ENCODE assay signal across 25 mouse cellular contexts in genomic region chr1:8097046-8097445, GRCm38 (mm10).
DNase-seq lines count a peak whose midpoint lies in the region; ATAC-seq and TF ChIP-seq lines count a peak whose summit lies in the region.
"Had no signal": no experiment of that assay in that cellular context is flagged by ENCODE, and none has a peak within 500 bp of the region (broad histone marks: within the 10 kb centered on the region; RNA-seq: fewer than 3 reads in every experiment).

No protein-coding gene starts in this region.

- intact Hi-C loops in left cerebral cortex, postnatal 36 days (cut with DNase I), result no loop called here

- TF ChIP-seq EP300 in ES-Bruce4 (IDR thresholded peaks at IDR 0.05; ENCODE audit: insufficient read depth, low read depth, low read length), result peak; percentile 74; the same call in 1 of the 2 replicates

- no peaks in the 10 kb centered on the region for H3K4me1 ChIP-seq in ES-Bruce4 (ENCODE audit: control insufficient read depth, insufficient read depth, low read length)
- H3K4me1 ChIP-seq in forebrain, embryonic 10.5 days, result no peaks in the 10 kb centered on the region
- no peaks in the 10 kb centered on the region for H3K4me1 ChIP-seq in kidney, embryonic 15.5 days
- H3K4me1 ChIP-seq: embryonic facial prominence, embryonic 13.5 days; embryonic facial prominence, embryonic 15.5 days; forebrain, embryonic 13.5 days; forebrain, embryonic 15.5 days had no signal

- no peak for TF ChIP-seq POLR2A in ES-Bruce4 (IDR thresholded peaks at IDR 0.05; ENCODE audit: insufficient read depth, low read length)

- no peak for TF ChIP-seq CTCF in ES-Bruce4 (IDR thresholded peaks at IDR 0.05; ENCODE audit: low read depth, low read length)

- no peak overlapping the region for H3K9ac ChIP-seq in ES-Bruce4 (ENCODE audit: low read depth, poor library complexity, severe bottlenecking)
- H3K9ac ChIP-seq in kidney, embryonic 15.5 days, result no peak overlapping the region
- H3K9ac ChIP-seq: embryonic facial prominence, embryonic 13.5 days; embryonic facial prominence, embryonic 15.5 days; forebrain, embryonic 13.5 days; forebrain, embryonic 15.5 days; forebrain, postnatal 0 days had no signal

- no peak for ATAC-seq in kidney, embryonic 15.5 days (replicated peaks; ENCODE audit: low FRiP score)
- ATAC-seq: activated CD4-positive, CD25-positive, alpha-beta regulatory T cell, adult 4 months; forebrain, embryonic 13.5 days; forebrain, embryonic 15.5 days; forebrain, postnatal 0 days had no signal

- H3K36me3 ChIP-seq in ES-Bruce4 (ENCODE audit: control insufficient read depth, insufficient read depth, low read length, poor library complexity, severe bottlenecking), result no peaks in the 10 kb centered on the region
- H3K36me3 ChIP-seq in forebrain, embryonic 10.5 days (replicated peaks), result no peaks in the 10 kb centered on the region
- no peaks in the 10 kb centered on the region for H3K36me3 ChIP-seq in kidney, embryonic 15.5 days
- H3K36me3 ChIP-seq: embryonic facial prominence, embryonic 13.5 days; embryonic facial prominence, embryonic 15.5 days; forebrain, embryonic 15.5 days; G1E had no signal

- no peak overlapping the region for H3K4me3 ChIP-seq in ES-Bruce4 (ENCODE audit: low read depth, low read length)
- no peak overlapping the region for H3K4me3 ChIP-seq in forebrain, embryonic 10.5 days
- no peak overlapping the region for H3K4me3 ChIP-seq in kidney, embryonic 15.5 days (replicated peaks)
- H3K4me3 ChIP-seq: embryonic facial prominence, embryonic 13.5 days; embryonic facial prominence, embryonic 15.5 days; erythroblast, embryonic 14.5 days; forebrain, embryonic 13.5 days; forebrain, embryonic 15.5 days had no signal

- H3K4me2 ChIP-seq in kidney, embryonic 15.5 days, result no peak overlapping the region
- H3K4me2 ChIP-seq: embryonic facial prominence, embryonic 13.5 days; embryonic facial prominence, embryonic 15.5 days; forebrain, embryonic 13.5 days; forebrain, embryonic 15.5 days had no signal

- peaks cover 19% of the 10 kb centered on the region for H3K9me3 ChIP-seq in ES-Bruce4 (replicated peaks; ENCODE audit: control insufficient read depth, insufficient read depth, low read length, poor library complexity, severe bottlenecking)
- H3K9me3 ChIP-seq in forebrain, embryonic 10.5 days, result no peaks in the 10 kb centered on the region; the same call in 1 of the 2 replicates
- no peaks in the 10 kb centered on the region for H3K9me3 ChIP-seq in kidney, embryonic 15.5 days (replicated peaks)
- H3K9me3 ChIP-seq: embryonic facial prominence, embryonic 15.5 days; forebrain, embryonic 13.5 days; forebrain, embryonic 15.5 days; G1E had no signal

- 75% methylated on average over 2 of the region's 2 CpGs for WGBS in forebrain, embryonic 10.5 days
- 69% methylated on average over 2 of the region's 2 CpGs for WGBS in kidney, embryonic 15.5 days

- peak overlapping the region; percentile 36; the same call in 1 of the 2 replicates for H3K27ac ChIP-seq in ES-Bruce4 (ENCODE audit: insufficient read depth, low read length)
- H3K27ac ChIP-seq in forebrain, embryonic 10.5 days, result no peak overlapping the region
- no peak overlapping the region for H3K27ac ChIP-seq in kidney, embryonic 15.5 days
- H3K27ac ChIP-seq: embryonic facial prominence, embryonic 13.5 days; embryonic facial prominence, embryonic 15.5 days; forebrain, embryonic 13.5 days; forebrain, embryonic 15.5 days had no signal

- H3K27me3 ChIP-seq in ES-Bruce4 (ENCODE audit: control insufficient read depth, insufficient read depth, low read length, poor library complexity, severe bottlenecking), result no peaks in the 10 kb centered on the region
- no peaks in the 10 kb centered on the region for H3K27me3 ChIP-seq in forebrain, embryonic 10.5 days (ENCODE audit: poor library complexity, severe bottlenecking)
- H3K27me3 ChIP-seq in kidney, embryonic 15.5 days, result no peaks in the 10 kb centered on the region
- H3K27me3 ChIP-seq: embryonic facial prominence, embryonic 13.5 days; embryonic facial prominence, embryonic 15.5 days; forebrain, embryonic 13.5 days; forebrain, embryonic 15.5 days had no signal

- DNase-seq in ES-CJ7 (ENCODE audit: low read depth, low spot score), result peak; percentile 98
- DNase-seq in MN1 (ENCODE audit: low spot score), result peak; percentile 3
- peak; percentile 9 for DNase-seq in WW6 (ENCODE audit: low read depth, low spot score)
- no peak for DNase-seq in cerebellum, adult 11 months
- no peak for DNase-seq in left cerebral cortex, postnatal 36 days (ENCODE audit: low spot score in 2 of 2)
- DNase-seq in forebrain, embryonic 10.5 days (ENCODE audit: extremely low spot score, low spot score), result no peak
- DNase-seq: adrenal gland, adult 8-10 months; adrenal gland, postnatal 14 days; adrenal gland, postnatal 36 days; cerebellum, adult 18-20 months; cerebellum, adult 8-10 months; cerebellum, adult 9-11 months; cerebellum, postnatal 14 days; cerebellum, postnatal 36 days; embryo, embryonic 11 days; forebrain, postnatal 0 days had no signal

Comparison
In these comparisons a context has a peak if more than half of its experiments do, and no peak if none do; other contexts are left out.
1. DNase-seq: peak in ES-CJ7 (single experiment), MN1 (single experiment) and WW6 (single experiment); none in cerebellum, adult 11 months (single experiment), left cerebral cortex, postnatal 36 days (0 of 2) and forebrain, embryonic 10.5 days (single experiment).